In the genomic region with DNA sequence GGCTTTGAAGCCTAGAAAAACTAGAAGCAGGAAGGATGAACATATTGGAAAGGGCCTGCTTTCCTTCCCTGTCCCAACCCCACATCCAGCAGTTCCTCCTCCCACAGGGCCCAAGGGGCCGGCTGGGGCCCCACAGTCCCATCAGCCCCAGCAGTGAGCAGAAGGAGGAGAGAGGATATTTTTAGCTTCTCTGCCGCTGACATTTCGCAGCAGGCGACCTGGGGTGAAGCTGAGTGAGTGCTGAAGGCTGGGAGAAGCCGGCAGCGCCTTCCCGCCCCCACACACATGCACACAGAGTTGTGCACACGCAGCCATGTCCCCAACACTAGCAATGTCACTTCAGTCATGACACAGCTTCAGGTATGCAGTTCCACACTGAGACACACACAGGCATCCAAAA, we compare ENCODE assay signal across 8 mouse cellular contexts. TPM values are rescaled to one million over a fixed set of nuclear protein-coding genes. Genes with fewer than 3 reads are reported as not detected.
DNase-seq lines count a peak whose midpoint lies in the region; ATAC-seq lines count a peak whose summit lies in the region.

No protein-coding gene starts in this region.

- peak overlapping the region; percentile 53; the same call in 1 of the 2 replicates for H3K27ac ChIP-seq in forebrain, embryonic 10.5 days
- no peak overlapping the region for H3K27ac ChIP-seq in forebrain, embryonic 12.5 days
- H3K27ac ChIP-seq in lung, embryonic 16.5 days (ENCODE audit: low read length), result peak overlapping the region; percentile 91

- intact Hi-C loops in heart, postnatal 14 days (cut with DNase I), result no loop called here

- no peak for DNase-seq in forebrain, embryonic 10.5 days (ENCODE audit: extremely low spot score, low spot score)
- peak; percentile 50 to 55 for DNase-seq in adrenal gland, postnatal 36 days
- peak; percentile 75 to 76 for DNase-seq in heart, postnatal 14 days
- no peak for DNase-seq in urinary bladder, adult 18-20 months (ENCODE audit: low spot score in 2 of 2)
- DNase-seq in layer of hippocampus, adult 18-20 months (ENCODE audit: low spot score in 2 of 2), result no peak
- no peak for DNase-seq in cerebellum, adult 11 months

- 52% methylated on average over 8 of the region's 8 CpGs for WGBS in forebrain, embryonic 10.5 days
- 41% methylated on average over 8 of the region's 8 CpGs for WGBS in forebrain, embryonic 12.5 days
- WGBS in lung, embryonic 16.5 days, result 11% methylated on average over 8 of the region's 8 CpGs

- no peak overlapping the region for H3K4me3 ChIP-seq in forebrain, embryonic 10.5 days
- H3K4me3 ChIP-seq in forebrain, embryonic 12.5 days (replicated peaks), result no peak overlapping the region
- no peak overlapping the region for H3K4me3 ChIP-seq in lung, embryonic 16.5 days (ENCODE audit: low read length)

- peaks cover 73% of the 10 kb centered on the region for H3K4me1 ChIP-seq in forebrain, embryonic 10.5 days
- H3K4me1 ChIP-seq in forebrain, embryonic 12.5 days, result peaks cover 71% of the 10 kb centered on the region
- peaks cover 88% of the 10 kb centered on the region for H3K4me1 ChIP-seq in lung, embryonic 16.5 days (replicated peaks; ENCODE audit: control insufficient read depth, insufficient read depth, low read length)

- no peaks in the 10 kb centered on the region for H3K36me3 ChIP-seq in forebrain, embryonic 10.5 days (replicated peaks)
- no peaks in the 10 kb centered on the region for H3K36me3 ChIP-seq in forebrain, embryonic 12.5 days (replicated peaks)
- H3K36me3 ChIP-seq in lung, embryonic 16.5 days (ENCODE audit: control insufficient read depth, insufficient read depth, low read length), result no peaks in the 10 kb centered on the region

- H3K4me2 ChIP-seq in forebrain, embryonic 12.5 days, result no peak overlapping the region
- no peak overlapping the region for H3K4me2 ChIP-seq in lung, embryonic 16.5 days (ENCODE audit: low read depth, low read length)

- ATAC-seq in forebrain, embryonic 12.5 days (ENCODE audit: low FRiP score), result no peak
- ATAC-seq in lung, embryonic 16.5 days (ENCODE audit: low read depth), result peak; percentile 19

- peaks cover 79% of the 10 kb centered on the region for H3K27me3 ChIP-seq in forebrain, embryonic 10.5 days (ENCODE audit: poor library complexity, severe bottlenecking)
- peaks cover 47% of the 10 kb centered on the region for H3K27me3 ChIP-seq in forebrain, embryonic 12.5 days
- H3K27me3 ChIP-seq in lung, embryonic 16.5 days (ENCODE audit: control insufficient read depth, insufficient read depth, low read depth, low read length), result no peaks in the 10 kb centered on the region

- no peaks in the 10 kb centered on the region for H3K9me3 ChIP-seq in forebrain, embryonic 10.5 days
- no peaks in the 10 kb centered on the region for H3K9me3 ChIP-seq in forebrain, embryonic 12.5 days
- no peaks in the 10 kb centered on the region for H3K9me3 ChIP-seq in lung, embryonic 16.5 days (ENCODE audit: control insufficient read depth, low read length)

- no peak overlapping the region for H3K9ac ChIP-seq in forebrain, embryonic 12.5 days
- peak overlapping the region; percentile 17; the same call in 1 of the 2 replicates for H3K9ac ChIP-seq in lung, embryonic 16.5 days (ENCODE audit: low read length)

RNA-seq across cellular contexts. Expression of gene Wasf2, which starts 42.5 kb away (rescaled TPM):
- polyA plus RNA-seq in forebrain, embryonic 10.5 days (2016; fragmentation: Nextera tagmentation; extraction: Ambion mirVana), result 47.4 and 49.1 TPM in 2 replicates
- polyA plus RNA-seq in forebrain, embryonic 12.5 days (2016; fragmentation: Nextera tagmentation; extraction: Ambion mirVana), result 36.4 and 42.5 TPM in 2 replicates
- 100 to 1,000 TPM; 122 to 132 TPM for total RNA-seq in adrenal gland, postnatal 36 days (2021)
- total RNA-seq in heart, postnatal 14 days (2021), result 100 to 1,000 TPM; 133 to 135 TPM
- polyA plus RNA-seq in lung, embryonic 16.5 days (2015; fragmentation: Nextera tagmentation; extraction: Ambion mirVana), result 140 and 144 TPM in 2 replicates
- total RNA-seq in layer of hippocampus, adult 18-20 months (2021), result 10 to 100 TPM; 27.4 to 32.6 TPM

Comparison
In these comparisons a context has a peak if more than half of its experiments do, and no peak if none do; other contexts are left out.
1. DNase-seq: peak in adrenal gland, postnatal 36 days (2 of 2) and heart, postnatal 14 days (2 of 2); none in forebrain, embryonic 10.5 days (single experiment), urinary bladder, adult 18-20 months (0 of 2), layer of hippocampus, adult 18-20 months (0 of 2) and cerebellum, adult 11 months (single experiment).